Mouse (Mus musculus): ENCODE data around the gene C1ql3.

C1ql3 gene

GRCm38 (mm10) chr2:13011472-13011871 is at the start of gene C1ql3:
Gene C1ql3, minus strand, starts transcription at chr2:13011806.
- no peak for DNase-seq (ENCODE audit: extremely low spot score, low read depth, low spot score)

- DNase-seq (ENCODE audit: extremely low spot score, low read depth, low spot score), result no peak
Observed at GRCm38 (mm10) chr2:13060426-13061170, 49.0 kb upstream of the C1ql3 start.

- DNase-seq (ENCODE audit: extremely low spot score, low read depth, low spot score), result no peak
Observed at GRCm38 (mm10) chr2:13048649-13049048, 37.0 kb upstream of the C1ql3 start.

- no peak for DNase-seq (ENCODE audit: extremely low spot score, low read depth, low spot score)
Observed at GRCm38 (mm10) chr2:13044555-13044954, 32.9 kb upstream of the C1ql3 start.

- no peak for DNase-seq (ENCODE audit: extremely low spot score, low read depth, low spot score)
Observed at GRCm38 (mm10) chr2:13039785-13040184, 28.2 kb upstream of the C1ql3 start.

- no peak for DNase-seq (ENCODE audit: extremely low spot score, low read depth, low spot score)
Observed at GRCm38 (mm10) chr2:13038772-13039171, 27.2 kb upstream of the C1ql3 start.

GRCm38 (mm10) chr2:13018861-13019260 is 7.3 kb upstream of the C1ql3 start:
- DNase-seq (ENCODE audit: extremely low spot score, low read depth, low spot score), result no peak

GRCm38 (mm10) chr2:13018382-13018781 is 6.8 kb upstream of the C1ql3 start:
- no peak for DNase-seq (ENCODE audit: extremely low spot score, low read depth, low spot score)

- DNase-seq (ENCODE audit: extremely low spot score, low read depth, low spot score), result no peak
Observed at GRCm38 (mm10) chr2:13011973-13012372, 367 bp upstream of the C1ql3 start.

GRCm38 (mm10) chr2:13010460-13011341 is 905 bp downstream of the C1ql3 start:
- no peak for DNase-seq (ENCODE audit: extremely low spot score, low read depth, low spot score)

- DNase-seq (ENCODE audit: extremely low spot score, low read depth, low spot score), result no peak
Observed at GRCm38 (mm10) chr2:13010030-13010459, 1.6 kb downstream of the C1ql3 start.

GRCm38 (mm10) chr2:13009261-13009972 is 2.2 kb downstream of the C1ql3 start:
- DNase-seq (ENCODE audit: extremely low spot score, low read depth, low spot score), result no peak

GRCm38 (mm10) chr2:13008433-13008832 is 3.2 kb downstream of the C1ql3 start:
- DNase-seq (ENCODE audit: extremely low spot score, low read depth, low spot score), result no peak

GRCm38 (mm10) chr2:13000026-13000425 is 11.6 kb downstream of the C1ql3 start:
- no peak for DNase-seq (ENCODE audit: extremely low spot score, low read depth, low spot score)

GRCm38 (mm10) chr2:12984901-12985732 is 26.5 kb downstream of the C1ql3 start:
- no peak for DNase-seq (ENCODE audit: extremely low spot score, low read depth, low spot score)

- no peak for DNase-seq (ENCODE audit: extremely low spot score, low read depth, low spot score)
Observed at GRCm38 (mm10) chr2:12978771-12979170, 32.8 kb downstream of the C1ql3 start.

GRCm38 (mm10) chr2:12977367-12977766 is 34.2 kb downstream of the C1ql3 start:
- no peak for DNase-seq (ENCODE audit: extremely low spot score, low read depth, low spot score)

GRCm38 (mm10) chr2:12973752-12974151 is 37.9 kb downstream of the C1ql3 start:
- DNase-seq (ENCODE audit: extremely low spot score, low read depth, low spot score), result no peak

GRCm38 (mm10) chr2:12970049-12970724 is 41.4 kb downstream of the C1ql3 start:
- no peak for DNase-seq (ENCODE audit: extremely low spot score, low read depth, low spot score)

All from hindlimb bud, embryonic 11.5 days (tissue).